Comparison of ENCODE assay signal across 10 mouse cellular contexts in the genomic region with DNA sequence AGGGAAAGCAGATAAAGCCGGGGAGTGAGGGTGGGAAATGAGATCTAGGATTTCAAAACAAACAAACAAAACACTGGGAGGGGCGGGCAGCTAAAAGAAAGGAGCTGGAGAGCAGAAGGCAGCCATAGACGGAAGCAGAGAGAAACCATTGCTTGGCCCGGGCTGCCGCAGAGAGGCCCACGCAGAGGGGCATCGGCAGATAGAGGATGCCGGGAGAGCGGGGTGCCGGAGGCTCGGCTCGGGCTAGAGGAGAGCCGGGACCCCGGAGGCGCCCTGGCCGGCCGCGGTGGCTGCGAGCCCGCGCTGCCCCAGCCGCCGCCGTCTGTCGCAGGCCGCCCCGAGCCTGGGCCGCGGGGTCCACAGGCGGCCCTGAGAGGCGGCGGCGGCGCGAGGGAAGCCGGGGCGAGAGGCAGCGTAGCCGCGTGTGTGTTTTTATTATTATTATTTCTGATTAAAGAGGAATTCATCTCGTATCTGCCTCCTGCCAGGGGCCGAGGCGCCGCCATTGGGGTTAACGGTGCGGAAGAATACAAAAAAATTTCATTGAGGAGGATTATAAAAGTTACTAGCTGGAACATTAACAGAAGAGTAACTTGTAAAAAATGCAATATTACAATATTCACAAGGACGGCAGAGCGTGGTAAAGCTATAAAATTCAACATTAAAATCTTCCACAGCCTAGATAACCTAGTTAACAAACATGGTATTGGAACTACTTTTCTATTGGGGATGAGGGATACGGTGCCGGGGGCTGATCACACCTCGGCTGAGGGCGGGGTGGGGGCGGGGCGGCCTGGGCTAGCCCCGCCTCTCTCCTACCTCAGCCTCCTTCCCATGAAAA. TPM values are rescaled to one million over a fixed set of nuclear protein-coding genes. Genes with fewer than 3 reads are reported as not detected.
DNase-seq lines count a peak whose midpoint lies in the region; ATAC-seq and TF ChIP-seq lines count a peak whose summit lies in the region.
"Had no signal": no experiment of that assay in that cellular context is flagged by ENCODE, and none has a peak within 500 bp of the region (broad histone marks: within the 10 kb centered on the region; RNA-seq: fewer than 3 reads in every experiment).

No protein-coding gene starts in this region.

- in situ Hi-C loops in CH12.LX (cut with MboI; ENCODE audit: low pct_ligation_motif_present, low pct_unique_long_range_greater_than_20kb, low sequenced_read_pairs): no loop called here

- no peaks in the 10 kb centered on the region for H3K36me3 ChIP-seq in CH12.LX (replicated peaks in 1 of 2; ENCODE audit: control insufficient read depth in 1 of 2, insufficient read depth in 1 of 2, low read length in 1 of 2)
- no peaks in the 10 kb centered on the region for H3K36me3 ChIP-seq in limb, embryonic 14.5 days (ENCODE audit: control insufficient read depth, insufficient read depth, low read length)

- TF ChIP-seq CTCF in CH12.LX (conservative IDR thresholded peaks at IDR 0.05 in 1 of 2, IDR thresholded peaks at IDR 0.05 in 1 of 2; ENCODE audit: low read depth in 2 of 2, low read length in 2 of 2): no peak

- H3K4me3 ChIP-seq in CH12.LX (replicated peaks in 1 of 3; ENCODE audit: low read depth in 2 of 3, low read length in 2 of 3, poor library complexity in 1 of 3): peak overlapping the region in 1 of 3 experiments; percentile 46
- peak overlapping the region; percentile 51 for H3K4me3 ChIP-seq in limb, embryonic 14.5 days (replicated peaks; ENCODE audit: low read length)

- TF ChIP-seq POLR2A in CH12.LX (IDR thresholded peaks at IDR 0.05; ENCODE audit: low read depth, low read length): no peak
- TF ChIP-seq POLR2A in limb, embryonic 14.5 days (IDR thresholded peaks at IDR 0.05; ENCODE audit: borderline replicate concordance, extremely low read depth, insufficient read depth, insufficient read length): 0 out of 2 replicates have a peak, but pooled peaks have one; percentile 19

- no peak for ATAC-seq in cerebellum, adult (ENCODE audit: insufficient number of reproducible peaks, low FRiP score, low TSS enrichment)
- peak; percentile 77; the same call in 1 of the 2 replicates for ATAC-seq in limb, embryonic 14.5 days (ENCODE audit: low FRiP score, low read depth)

- H3K27ac ChIP-seq in CH12.LX (ENCODE audit: insufficient read depth, low read depth): no peak overlapping the region
- no peak overlapping the region for H3K27ac ChIP-seq in limb, embryonic 14.5 days (replicated peaks; ENCODE audit: low read depth, low read length)
- H3K27ac ChIP-seq: macrophage had no signal

- dilution Hi-C loops in CH12.LX (cut with MboI; ENCODE audit: extremely low pct_ligation_motif_present, extremely low pct_unique_long_range_greater_than_20kb, low sequenced_read_pairs): no loop called here

- peak; percentile 28 to 35 for DNase-seq in cerebellum, postnatal 36 days
- peak; percentile 32 for DNase-seq in CH12.LX (ENCODE audit: extremely low read depth)
- DNase-seq in embryo, embryonic 9.5 days (ENCODE audit: extremely low spot score): peak; percentile 83
- DNase-seq in heart, postnatal 4 days: peak; percentile 45
- peak; percentile 69 for DNase-seq in limb, embryonic 14.5 days (ENCODE audit: low spot score)
- DNase-seq in ovary, postnatal 36 days (ENCODE audit: low spot score): peak; percentile 34
- DNase-seq in c-Kit-positive CD71-positive TER-119-positive erythroid progenitor cells, embryonic 14.5 days (ENCODE audit: low spot score): no peak

- no peaks in the 10 kb centered on the region for H3K79me2 ChIP-seq in CH12.LX (replicated peaks; ENCODE audit: control insufficient read depth, extremely low read depth, insufficient read depth, poor library complexity, severe bottlenecking)

- peak overlapping the region; percentile 21; the same call in 1 of the 2 replicates for H3K9ac ChIP-seq in CH12.LX (ENCODE audit: insufficient read depth, low read depth)
- peak overlapping the region; percentile 83 for H3K9ac ChIP-seq in limb, embryonic 14.5 days (ENCODE audit: low read depth, low read length, severe bottlenecking)

- H3K4me1 ChIP-seq in CH12.LX (ENCODE audit: control insufficient read depth in 1 of 2, insufficient read depth in 2 of 2): no peaks in the 10 kb centered on the region
- H3K4me1 ChIP-seq in limb, embryonic 14.5 days (ENCODE audit: control insufficient read depth, insufficient read depth, low read length): peaks cover 12% of the 10 kb centered on the region; the same call in 1 of the 2 replicates

- H3K27me3 ChIP-seq in CH12.LX (replicated peaks): peaks cover 54% of the 10 kb centered on the region
- peaks cover 44% of the 10 kb centered on the region for H3K27me3 ChIP-seq in limb, embryonic 14.5 days (ENCODE audit: control insufficient read depth, insufficient read depth, low read length)

- 1% methylated on average over 52 of the region's 55 CpGs for WGBS in limb, embryonic 14.5 days

- TF ChIP-seq EP300 in CH12.LX (IDR thresholded peaks at IDR 0.05; ENCODE audit: low read length): no peak

- no peak for TF ChIP-seq RAD21 in CH12.LX (IDR thresholded peaks at IDR 0.05; ENCODE audit: low read depth, low read length)

- H3K4me2 ChIP-seq in CH12.LX (ENCODE audit: insufficient read depth, low read depth, poor library complexity, severe bottlenecking): peak overlapping the region; percentile 2; the same call in 1 of the 2 replicates
- peak overlapping the region; percentile 78 for H3K4me2 ChIP-seq in limb, embryonic 14.5 days (replicated peaks; ENCODE audit: low read depth, low read length, severe bottlenecking)

- H3K9me3 ChIP-seq in CH12.LX (replicated peaks; ENCODE audit: low read length): peaks cover 3% of the 10 kb centered on the region
- H3K9me3 ChIP-seq in limb, embryonic 14.5 days (ENCODE audit: control insufficient read depth, low read length): no peaks in the 10 kb centered on the region

TF ChIP-seq in CH12.LX, 34 proteins besides CTCF, POLR2A, EP300 and RAD21:
- TF ChIP-seq POLR2AphosphoS2 (IDR thresholded peaks at IDR 0.05; ENCODE audit: low read depth, low read length) (no peak), JUND (conservative IDR thresholded peaks at IDR 0.05; ENCODE audit: low read depth, low read length) (no peak), KAT2A (IDR thresholded peaks at IDR 0.05; ENCODE audit: insufficient replicate concordance, low read length) (0 out of 2 replicates have a peak, but pooled peaks have one; percentile 45), USF2 (conservative IDR thresholded peaks at IDR 0.05; ENCODE audit: low read depth, low read length) (no peak), MAZ (IDR thresholded peaks at IDR 0.05; ENCODE audit: low read depth, low read length) (no peak), USF1 (IDR thresholded peaks at IDR 0.05; ENCODE audit: low read depth, low read length) (no peak)

RNA-seq across cellular contexts. Expression of a gene that starts 29.7 kb away (rescaled TPM):
- not detected in 2 replicates for total RNA-seq in CH12.LX (2012; rRNA removed)
- not detected in 2 replicates for total RNA-seq in CH12.LX (2014; rRNA removed)
- polyA plus RNA-seq in CH12.LX (2012; ENCODE audit: insufficient read length, low read depth): not detected in 2 replicates
- not detected for total RNA-seq in heart, postnatal 4 days (2021)
- polyA plus RNA-seq in limb, embryonic 14.5 days (2012; rRNA removed): 0.05 and 0.10 TPM in 2 replicates
- polyA plus RNA-seq in limb, embryonic 14.5 days (2014; fragmentation: Nextera tagmentation; extraction: Ambion mirVana): not detected in 2 replicates
- total RNA-seq: MEL had no signal
- polyA plus RNA-seq: macrophage had no signal
